Mouse (Mus musculus): ENCODE data around the gene Alkbh6.

The Alkbh6 gene

DNA sequence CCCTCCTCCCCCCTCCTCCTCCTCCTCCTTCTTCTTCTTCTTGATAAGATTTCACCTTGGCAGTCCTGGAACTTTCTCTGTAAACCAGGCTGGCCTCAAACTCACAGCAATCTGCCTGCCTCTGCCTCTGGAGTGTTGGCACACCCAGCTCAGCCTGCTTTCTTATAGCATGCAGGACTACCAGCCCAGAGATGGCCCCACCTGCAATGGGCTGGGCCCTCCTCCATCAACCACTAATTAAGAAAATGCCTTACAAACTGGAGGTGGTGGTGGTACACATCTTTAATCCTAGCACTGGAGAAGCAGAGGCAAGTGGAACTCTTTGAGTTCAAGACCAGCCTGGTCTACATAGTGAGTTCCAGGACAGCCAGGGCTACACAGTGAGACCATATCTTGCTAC is 17.9 kb downstream of the Alkbh6 start:
- DNase-seq (ENCODE audit: low read depth in 1 of 2, low spot score in 2 of 2): no peak

- no peak for DNase-seq (ENCODE audit: low read depth in 1 of 2, low spot score in 2 of 2)
These were observed 18.6 kb downstream of the Alkbh6 start for GRCm38 (mm10) chr7:30327140-30327539.

DNA sequence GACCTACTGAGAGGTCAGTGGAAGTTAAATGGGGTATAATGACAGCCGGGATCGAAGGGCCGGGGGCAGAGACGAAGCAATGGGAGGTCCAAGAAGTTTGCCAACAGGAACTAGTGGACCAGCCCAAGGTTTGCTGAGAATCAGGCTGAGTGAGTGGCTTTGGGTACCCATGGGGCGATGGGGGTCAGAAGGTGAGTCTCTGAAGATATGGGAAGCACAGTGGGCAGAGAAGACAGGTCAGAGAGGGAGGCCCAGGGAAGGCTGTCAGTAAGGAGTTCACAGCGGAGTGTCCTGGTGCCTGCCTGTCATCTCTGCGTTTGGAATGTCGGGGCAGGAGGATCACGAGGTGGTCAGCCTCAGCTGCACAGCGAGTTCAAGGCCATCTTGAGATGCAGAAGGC is 19.9 kb downstream of the Alkbh6 start:
- no peak for DNase-seq (ENCODE audit: low read depth in 1 of 2, low spot score in 2 of 2)

DNA sequence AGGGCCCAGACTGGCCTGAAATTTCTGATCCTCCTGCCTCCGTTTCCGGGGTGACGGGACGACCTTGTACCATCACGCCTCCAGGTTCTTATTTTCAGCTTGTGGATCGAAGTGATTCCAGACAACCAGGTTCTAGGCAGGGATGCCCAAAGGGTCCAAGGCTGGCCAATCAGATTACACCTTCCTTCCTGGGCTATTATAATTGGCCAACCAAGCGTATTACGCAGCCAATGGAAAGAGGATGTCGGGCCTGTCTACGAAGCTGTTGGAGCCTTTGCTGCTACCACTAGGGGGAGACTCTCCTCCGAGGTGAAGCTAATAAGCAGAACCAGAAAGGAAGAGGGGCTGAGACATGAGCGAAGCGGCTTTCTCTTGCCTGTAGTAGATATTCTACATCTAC is 23.4 kb downstream of the Alkbh6 start:
- peak; percentile 40 to 71 for DNase-seq (ENCODE audit: low read depth in 1 of 2, low spot score in 2 of 2)

GRCm38 (mm10) chr7:30332622-30333259 is 24.2 kb downstream of the Alkbh6 start:
- no peak for DNase-seq (ENCODE audit: low read depth in 1 of 2, low spot score in 2 of 2)

DNA sequence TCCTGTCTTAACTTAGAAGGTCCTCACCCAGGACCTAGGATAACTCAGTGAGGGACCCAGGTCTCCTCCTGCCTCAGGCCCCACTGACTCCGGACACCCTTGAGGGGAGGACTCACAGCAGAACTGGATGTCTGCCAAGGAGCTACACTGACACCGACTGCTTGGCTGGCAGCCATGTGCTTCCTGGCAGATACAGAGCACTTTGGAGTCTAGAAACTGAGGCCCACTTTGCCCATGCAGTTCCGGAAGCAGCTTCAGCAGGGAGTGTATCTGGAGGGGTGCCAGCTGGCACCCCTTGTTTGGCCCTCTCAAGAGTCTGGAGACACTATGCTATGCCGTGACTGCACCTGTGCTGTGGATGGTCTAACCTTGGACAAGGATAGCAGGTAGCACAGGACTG is 24.9 kb downstream of the Alkbh6 start:
- no peak for DNase-seq (ENCODE audit: low read depth in 1 of 2, low spot score in 2 of 2)

- no peak for DNase-seq (ENCODE audit: low read depth in 1 of 2, low spot score in 2 of 2)
These were observed 26.0 kb downstream of the Alkbh6 start for GRCm38 (mm10) chr7:30334563-30334962.

DNA sequence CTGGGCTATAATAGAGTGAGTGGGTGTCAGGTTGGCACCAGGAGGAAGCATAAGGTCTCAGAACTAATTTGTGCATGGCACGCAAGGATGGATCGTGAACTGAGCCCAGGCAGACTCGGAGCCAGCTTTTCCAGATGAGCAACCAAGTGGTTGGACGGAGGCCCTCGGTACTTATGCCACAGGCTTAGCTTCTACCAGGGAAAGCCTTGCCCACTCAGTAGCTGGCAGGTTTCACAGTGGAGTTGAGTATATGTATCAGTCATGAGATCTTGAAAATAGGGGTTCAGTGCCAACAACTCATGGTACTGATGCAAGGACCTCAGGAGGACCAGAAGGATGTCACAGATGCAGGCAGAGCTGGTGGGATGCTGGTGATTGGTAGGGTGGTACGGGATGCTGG is 27.2 kb downstream of the Alkbh6 start:
- no peak for DNase-seq (ENCODE audit: low read depth in 1 of 2, low spot score in 2 of 2)

GRCm38 (mm10) chr7:30336384-30336783 is 27.9 kb downstream of the Alkbh6 start:
- DNase-seq (ENCODE audit: low read depth in 1 of 2, low spot score in 2 of 2): peak; percentile 33 to 44

DNA sequence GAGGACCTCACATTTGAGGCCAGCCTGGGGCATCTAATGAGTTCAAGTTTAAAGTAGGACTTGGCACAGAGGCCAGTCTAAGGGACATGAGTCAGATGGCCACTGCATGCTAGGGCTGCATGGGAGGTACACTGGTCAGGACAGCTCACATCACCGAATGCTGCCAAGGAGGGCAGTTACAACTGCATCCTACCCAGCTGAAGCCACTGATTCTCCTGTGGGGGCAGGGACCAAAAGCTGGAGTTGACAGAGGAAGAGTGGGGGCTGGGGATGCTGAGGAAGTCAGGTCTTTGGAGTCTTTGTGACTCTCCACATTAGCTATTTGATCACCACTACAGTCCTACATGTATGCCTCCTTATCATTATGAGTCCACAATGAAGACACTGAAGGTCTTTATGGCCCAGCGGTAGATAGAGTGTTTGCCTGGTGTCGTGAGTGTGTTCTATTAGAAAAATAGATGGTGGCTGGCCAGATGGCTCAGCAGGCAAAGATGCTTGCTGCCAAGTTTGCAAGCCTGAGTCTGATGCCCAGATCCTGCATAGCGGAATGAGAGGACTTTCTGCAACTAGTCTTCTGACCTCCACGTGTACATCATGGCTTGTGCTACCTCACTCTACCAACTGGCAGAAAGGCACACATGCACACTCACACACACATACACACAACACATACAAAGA is 31.1 kb downstream of the Alkbh6 start:
- DNase-seq (ENCODE audit: low read depth in 1 of 2, low spot score in 2 of 2): no peak

DNA sequence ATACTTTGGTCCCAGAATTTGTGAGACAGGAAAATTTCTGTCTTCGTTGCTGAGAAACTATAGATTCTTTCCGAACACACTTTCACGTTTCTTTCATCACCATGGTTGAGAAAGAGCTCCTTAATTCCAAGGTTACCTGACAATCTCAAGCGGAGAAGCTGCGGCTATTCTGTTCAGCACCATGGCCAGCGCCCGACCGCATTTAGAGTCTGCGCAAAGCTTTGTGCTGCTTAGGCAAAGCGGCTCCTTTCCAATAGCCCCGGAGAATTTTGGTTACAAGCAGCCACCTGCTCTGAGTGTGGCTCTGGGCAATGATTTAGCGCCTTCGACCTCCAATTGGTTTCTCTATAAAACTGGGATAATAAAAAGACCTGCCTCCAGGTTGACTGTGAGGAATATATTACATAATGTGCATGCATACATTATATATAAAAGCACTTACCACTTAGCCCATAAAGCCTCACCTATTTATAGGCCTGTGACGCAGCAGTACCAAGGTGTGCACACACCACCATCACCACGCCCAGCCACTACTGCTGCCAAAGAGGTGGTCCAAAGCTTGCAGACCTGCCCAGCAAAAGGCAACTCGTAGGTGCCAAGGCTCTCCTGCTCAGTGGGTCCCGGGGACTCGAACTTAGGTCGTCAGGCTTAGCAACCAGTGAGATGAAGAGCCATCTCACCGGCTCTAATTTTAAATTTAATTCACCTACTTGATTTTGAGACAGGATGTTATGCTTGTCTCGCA is 38.3 kb downstream of the Alkbh6 start:
- no peak for DNase-seq (ENCODE audit: low read depth in 1 of 2, low spot score in 2 of 2)

GRCm38 (mm10) chr7:30347828-30348227 is 39.3 kb downstream of the Alkbh6 start:
- peak in 1 of 2 experiments; percentile 40 for DNase-seq (ENCODE audit: low read depth in 1 of 2, low spot score in 2 of 2)

DNA sequence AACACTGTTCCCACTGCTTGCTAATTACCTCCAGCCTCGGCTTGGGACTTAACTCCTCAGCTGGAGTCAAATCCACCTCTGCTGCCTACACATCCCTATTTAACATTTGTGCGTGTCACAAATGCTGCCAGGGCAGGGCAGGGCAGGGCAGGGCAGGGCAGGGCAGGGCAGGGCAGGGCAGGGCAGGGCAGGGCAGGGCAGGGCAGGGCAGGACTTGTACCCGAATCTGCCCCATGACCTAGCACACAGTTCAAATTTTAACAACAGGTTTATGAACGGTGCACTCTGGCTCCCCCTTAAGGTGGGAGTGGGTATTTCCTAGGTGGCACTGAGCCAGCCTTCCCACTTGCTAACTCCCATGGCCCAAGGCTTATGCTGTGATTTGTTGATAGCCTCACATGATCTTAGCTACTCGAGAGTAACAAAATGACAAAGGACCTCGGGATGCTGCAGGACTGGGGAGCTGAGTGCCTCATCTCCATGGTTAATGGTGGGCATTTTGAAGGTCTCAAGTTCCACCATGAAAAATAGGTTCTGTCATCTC is 44.8 kb downstream of the Alkbh6 start:
- peak; percentile 17 to 53 for DNase-seq (ENCODE audit: low read depth in 1 of 2, low spot score in 2 of 2)

GRCm38 (mm10) chr7:30354059-30354458 is 45.5 kb downstream of the Alkbh6 start:
- DNase-seq (ENCODE audit: low read depth in 1 of 2, low spot score in 2 of 2): no peak

DNA sequence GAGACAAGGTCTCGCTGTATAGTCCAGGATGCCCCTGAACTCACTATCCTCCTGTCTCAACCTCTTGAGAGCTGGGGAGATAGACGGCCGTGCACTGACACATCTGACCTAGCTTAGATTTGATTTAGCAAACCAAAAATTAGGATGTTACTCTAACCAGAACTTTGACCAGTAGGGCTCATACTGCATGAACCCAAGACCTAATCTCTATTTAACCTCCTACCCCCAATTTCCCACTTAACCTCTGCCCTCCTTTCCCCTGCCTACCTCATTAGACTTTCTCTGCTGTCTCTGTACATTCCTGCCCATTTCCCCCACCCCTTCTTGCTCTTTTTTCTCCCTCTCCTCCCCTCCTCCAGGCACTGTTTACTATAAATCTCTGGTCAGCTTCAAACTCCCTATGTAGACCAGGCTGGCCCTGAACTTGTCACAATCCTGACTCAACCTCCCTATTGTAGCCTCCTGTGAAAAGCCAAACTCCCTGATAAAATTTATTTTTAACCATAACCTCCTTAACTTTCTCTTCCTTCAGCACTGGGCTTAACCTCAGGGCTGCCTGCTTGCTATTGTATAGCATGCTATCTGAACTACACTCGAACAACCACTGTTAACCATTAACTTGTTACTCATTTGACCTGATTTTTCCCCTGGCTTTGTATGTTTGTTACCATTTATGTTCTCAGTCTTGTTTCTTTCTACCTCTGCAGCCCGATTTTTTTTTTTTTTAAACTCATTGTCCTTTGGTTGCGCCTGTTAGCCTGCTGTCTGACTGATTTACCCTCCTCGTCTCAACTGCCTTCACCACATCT is 50.1 kb downstream of the Alkbh6 start:
- DNase-seq (ENCODE audit: low read depth in 1 of 2, low spot score in 2 of 2): no peak

- DNase-seq (ENCODE audit: low read depth in 1 of 2, low spot score in 2 of 2): no peak
These were observed 50.9 kb downstream of the Alkbh6 start for GRCm38 (mm10) chr7:30359276-30359865.

DNA sequence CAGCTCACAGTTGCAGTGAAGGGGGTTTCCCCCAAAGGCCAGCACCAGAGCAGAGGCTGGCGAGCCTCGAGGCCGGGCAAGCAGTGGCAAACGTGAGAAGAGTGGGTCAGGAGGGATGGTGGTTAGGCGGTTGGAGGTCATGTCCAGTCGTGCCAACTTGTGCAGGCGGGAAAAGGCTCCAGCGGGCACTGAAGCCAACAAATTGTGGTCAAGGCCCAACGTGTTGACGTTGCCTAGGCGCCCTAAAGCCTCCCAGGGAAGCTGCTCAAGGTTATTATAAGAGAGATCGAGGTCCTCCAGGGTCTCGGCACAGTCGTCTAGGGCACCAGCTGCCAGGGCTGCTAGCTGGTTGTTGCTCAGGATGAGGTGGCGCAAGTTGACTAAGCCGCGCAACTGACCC is 51.5 kb downstream of the Alkbh6 start:
- DNase-seq (ENCODE audit: low read depth in 1 of 2, low spot score in 2 of 2): no peak

GRCm38 (mm10) chr7:30362652-30363343 is 54.3 kb downstream of the Alkbh6 start, which contains the start of gene Lrfn3:
TSS of gene Lrfn3 (minus strand) at chr7:30362772.
- no peak for DNase-seq (ENCODE audit: low read depth in 1 of 2, low spot score in 2 of 2)

GRCm38 (mm10) chr7:30363344-30363738 is 54.8 kb downstream of the Alkbh6 start:
- DNase-seq (ENCODE audit: low read depth in 1 of 2, low spot score in 2 of 2): no peak

Measured in monocyte, adult 2 months (primary cell).